Mouse (Mus musculus) hindbrain, embryonic 15.5 days (tissue): ENCODE data around the gene Sec14l2. TPM values are rescaled to one million over a fixed set of nuclear protein-coding genes. Genes with fewer than 3 reads are reported as not detected.
"Not testable (repeated sequence)": the region's sequence is repeated elsewhere in the genome, so short reads cannot be mapped to it uniquely, and the experiment has no call there.

Experiments used
- ATAC-seq: fragments of 200-750 bp; cut with Nextera tagmentation; 2 replicates; pipeline ENCODE4 v1.8.0; 2017; ENCODE audit warnings: low read depth, moderate number of reproducible peaks, moderate TSS enrichment; ENCODE audit not compliant: low FRiP score
- H3K27ac ChIP-seq: fragments of 300-500 bp; sonication (generic); replicated peaks from 2 replicates; pipeline ENCODE4 v1.5.1; 2015; ENCODE audit warnings: mild to moderate bottlenecking, inconsistent platforms
- H3K27me3 ChIP-seq: fragments of 300-500 bp; sonication (generic); 2 replicates; pipeline ENCODE4 v1.6.1; 2015; ENCODE audit warnings: control low read depth, inconsistent platforms
- H3K36me3 ChIP-seq: fragments of 300-500 bp; sonication (generic); 2 replicates; pipeline ENCODE4 v1.6.1; 2015; ENCODE audit warnings: control low read depth, inconsistent platforms
- H3K4me1 ChIP-seq: fragments of 300-500 bp; sonication (generic); replicated peaks from 2 replicates; pipeline ENCODE4 v1.6.1; 2015; ENCODE audit warnings: control low read depth, inconsistent platforms
- H3K4me2 ChIP-seq: fragments of 300-500 bp; sonication (generic); 2 replicates; pipeline ENCODE4 v1.6.1; 2015; ENCODE audit warnings: moderate library complexity, mild to moderate bottlenecking, inconsistent platforms
- H3K4me3 ChIP-seq: fragments of 300-500 bp; sonication (generic); 2 replicates; pipeline ENCODE4 v1.5.1; 2015; ENCODE audit warnings: mild to moderate bottlenecking, inconsistent platforms
- H3K9ac ChIP-seq: fragments of 300-500 bp; sonication (generic); 2 replicates; pipeline ENCODE4 v1.6.1; 2015; ENCODE audit warnings: inconsistent platforms
- H3K9me3 ChIP-seq: fragments of 300-500 bp; sonication (generic); 2 replicates; pipeline ENCODE4 v1.6.1; 2016; ENCODE audit warnings: control low read depth, inconsistent platforms
- WGBS: fragments of 180-500 bp; shearing (Covaris S2); methylation state at CpG from one replicate; pipeline ENCODE4 v1.1.7; 2015; 5-methylcytosine and 5-hydroxymethylcytosine counted together
- polyA plus RNA-seq: library from polyadenylated mRNA; unstranded; fragments of >200 nt; fragmentation: Nextera tagmentation; extraction: Ambion mirVana; gene quantifications from 2 replicates; pipeline ENCODE4 v1.2.1, GENCODE M21; 2015

Sec14l2 gene
- polyA plus RNA-seq, 1 experiment from 2014 or later: 6.1 TPM

GRCm38 (mm10) chr11:4108691-4109090 lies 14.5 kb downstream of the Sec14l2 start:
- Histone ChIP-seq H3K27me3 (no peaks in the 10 kb centered on the region), H3K27ac (no peak overlapping the region), H3K4me3 (no peak overlapping the region), H3K36me3 (peaks cover 4% of the 10 kb centered on the region; the same call in 1 of the 2 replicates), H3K4me2 (no peak overlapping the region), H3K9me3 (no peaks in the 10 kb centered on the region), H3K4me1 (no peaks in the 10 kb centered on the region), H3K9ac (no peak overlapping the region)
- 84% methylated on average over 7 of the region's 7 CpGs for WGBS
- no peak for ATAC-seq

- not testable (repeated sequence) for H3K27me3 ChIP-seq, H3K9ac ChIP-seq, H3K4me2 ChIP-seq, H3K36me3 ChIP-seq, ATAC-seq, H3K9me3 ChIP-seq, H3K4me3 ChIP-seq, H3K27ac ChIP-seq, H3K4me1 ChIP-seq
- WGBS: 94% methylated on average over 6 of the region's 6 CpGs
These were observed 15.3 kb downstream of the Sec14l2 start for GRCm38 (mm10) chr11:4107901-4108300.

- no peak overlapping the region for H3K4me2 ChIP-seq
- H3K27me3 ChIP-seq: no peaks in the 10 kb centered on the region
- no peak overlapping the region for H3K4me3 ChIP-seq
- no peaks in the 10 kb centered on the region for H3K4me1 ChIP-seq
- peaks cover 3% of the 10 kb centered on the region; the same call in 1 of the 2 replicates for H3K36me3 ChIP-seq
- no peaks in the 10 kb centered on the region for H3K9me3 ChIP-seq
- no peak overlapping the region for H3K27ac ChIP-seq
- no peak for ATAC-seq
- 81% methylated on average over 6 of the region's 6 CpGs for WGBS
- no peak overlapping the region for H3K9ac ChIP-seq
These were observed 17.8 kb downstream of the Sec14l2 start for GRCm38 (mm10) chr11:4105444-4105843.

- no peaks in the 10 kb centered on the region for H3K36me3 ChIP-seq
- no peaks in the 10 kb centered on the region for H3K4me1 ChIP-seq
- H3K9me3 ChIP-seq: no peaks in the 10 kb centered on the region
- no peak overlapping the region for H3K27ac ChIP-seq
- 87% methylated on average over 5 of the region's 5 CpGs for WGBS
- no peak overlapping the region for H3K4me3 ChIP-seq
- H3K4me2 ChIP-seq: no peak overlapping the region
- no peak for ATAC-seq
- no peaks in the 10 kb centered on the region for H3K27me3 ChIP-seq
- no peak overlapping the region for H3K9ac ChIP-seq
These were observed 18.2 kb downstream of the Sec14l2 start for GRCm38 (mm10) chr11:4104989-4105388.

- WGBS: 84% methylated on average over 14 of the region's 14 CpGs
- no peak for ATAC-seq
- no peak overlapping the region for H3K9ac ChIP-seq
- H3K4me1 ChIP-seq: no peaks in the 10 kb centered on the region
- no peak overlapping the region for H3K27ac ChIP-seq
- H3K4me3 ChIP-seq: no peak overlapping the region
- no peaks in the 10 kb centered on the region for H3K27me3 ChIP-seq
- H3K36me3 ChIP-seq: no peaks in the 10 kb centered on the region
- H3K9me3 ChIP-seq: no peaks in the 10 kb centered on the region
- H3K4me2 ChIP-seq: no peak overlapping the region
These were observed 19.7 kb downstream of the Sec14l2 start for GRCm38 (mm10) chr11:4103522-4103921.

GRCm38 (mm10) chr11:4101851-4102250 lies 21.4 kb downstream of the Sec14l2 start:
- WGBS: 90% methylated on average over 5 of the region's 5 CpGs
- ATAC-seq: no peak
- no peaks in the 10 kb centered on the region for H3K27me3 ChIP-seq

GRCm38 (mm10) chr11:4099447-4099846 lies 23.8 kb downstream of the Sec14l2 start:
- no peaks in the 10 kb centered on the region for H3K27me3 ChIP-seq
- H3K27ac ChIP-seq: no peak overlapping the region
- H3K36me3 ChIP-seq: no peaks in the 10 kb centered on the region
- H3K4me3 ChIP-seq: no peak overlapping the region
- H3K9me3 ChIP-seq: no peaks in the 10 kb centered on the region
- peaks cover 26% of the 10 kb centered on the region for H3K4me1 ChIP-seq
- no peak for ATAC-seq
- WGBS: 65% methylated on average over 3 of the region's 3 CpGs
- no peak overlapping the region for H3K9ac ChIP-seq
- no peak overlapping the region for H3K4me2 ChIP-seq

More at GRCm38 (mm10) chr11:4101851-4102250, 21.4 kb downstream of the Sec14l2 start:
- H3K9me3 ChIP-seq: no peaks in the 10 kb centered on the region
- H3K27ac ChIP-seq: no peak overlapping the region
- H3K4me3 ChIP-seq: no peak overlapping the region
- H3K36me3 ChIP-seq: no peaks in the 10 kb centered on the region
- H3K9ac ChIP-seq: no peak overlapping the region
- H3K4me1 ChIP-seq: peaks cover 11% of the 10 kb centered on the region
- H3K4me2 ChIP-seq: no peak overlapping the region

GRCm38 (mm10) chr11:4098816-4099215 lies 24.4 kb downstream of the Sec14l2 start:
- no peak overlapping the region for H3K9ac ChIP-seq
- H3K36me3 ChIP-seq: no peaks in the 10 kb centered on the region
- H3K4me1 ChIP-seq: peaks cover 30% of the 10 kb centered on the region
- H3K9me3 ChIP-seq: no peaks in the 10 kb centered on the region
- ATAC-seq: no peak
- H3K27me3 ChIP-seq: no peaks in the 10 kb centered on the region
- H3K4me2 ChIP-seq: no peak overlapping the region
- WGBS: 74% methylated on average over 7 of the region's 7 CpGs
- H3K4me3 ChIP-seq: no peak overlapping the region
- no peak overlapping the region for H3K27ac ChIP-seq

GRCm38 (mm10) chr11:4098120-4098519 lies 25.1 kb downstream of the Sec14l2 start:
- H3K36me3 ChIP-seq: peaks cover 4% of the 10 kb centered on the region; the same call in 1 of the 2 replicates
- 62% methylated on average over 8 of the region's 8 CpGs for WGBS
- H3K4me2 ChIP-seq: no peak overlapping the region
- no peak overlapping the region for H3K27ac ChIP-seq
- ATAC-seq: no peak
- H3K9me3 ChIP-seq: no peaks in the 10 kb centered on the region
- H3K4me1 ChIP-seq: peaks cover 30% of the 10 kb centered on the region
- no peak overlapping the region for H3K4me3 ChIP-seq
- H3K27me3 ChIP-seq: no peaks in the 10 kb centered on the region
- H3K9ac ChIP-seq: no peak overlapping the region

GRCm38 (mm10) chr11:4097091-4097621 lies 26.1 kb downstream of the Sec14l2 start:
- 29% methylated on average over 10 of the region's 10 CpGs for WGBS
- Histone ChIP-seq H3K4me3 (peak overlapping the region; percentile 58), H3K4me2 (peak overlapping the region; percentile 95), H3K4me1 (peaks cover 30% of the 10 kb centered on the region), H3K27me3 (no peaks in the 10 kb centered on the region), H3K27ac (peak overlapping the region; percentile 90), H3K9me3 (no peaks in the 10 kb centered on the region), H3K36me3 (peaks cover 7% of the 10 kb centered on the region), H3K9ac (peak overlapping the region; percentile 66)
- ATAC-seq: peak; percentile 28; the same call in 1 of the 2 replicates

GRCm38 (mm10) chr11:4096054-4096984 lies 26.9 kb downstream of the Sec14l2 start:
- H3K4me3 ChIP-seq: peak overlapping the region; percentile 58

More at GRCm38 (mm10) chr11:4096054-4096984, 26.9 kb downstream of the Sec14l2 start:
- Histone ChIP-seq H3K9me3 (no peaks in the 10 kb centered on the region), H3K27me3 (no peaks in the 10 kb centered on the region), H3K9ac (peak overlapping the region; percentile 66), H3K27ac (peak overlapping the region; percentile 90), H3K4me1 (peaks cover 30% of the 10 kb centered on the region), H3K4me2 (peak overlapping the region; percentile 95), H3K36me3 (peaks cover 15% of the 10 kb centered on the region)
- peak; percentile 96 for ATAC-seq
- 3% methylated on average over 45 of the region's 45 CpGs for WGBS
